Mouse (Mus musculus) urinary bladder, postnatal 14 days (tissue): ENCODE results near the gene Cox7a1.
"Not testable (repeated sequence)": the region's sequence is repeated elsewhere in the genome, so short reads cannot be mapped to it uniquely, and the experiment has no call there.

Source experiments
- DNase-seq: peaks from one replicate; pipeline ENCODE4 v3.0.0; 2021; ENCODE audit warnings: low spot score

Cox7a1 gene

DNA sequence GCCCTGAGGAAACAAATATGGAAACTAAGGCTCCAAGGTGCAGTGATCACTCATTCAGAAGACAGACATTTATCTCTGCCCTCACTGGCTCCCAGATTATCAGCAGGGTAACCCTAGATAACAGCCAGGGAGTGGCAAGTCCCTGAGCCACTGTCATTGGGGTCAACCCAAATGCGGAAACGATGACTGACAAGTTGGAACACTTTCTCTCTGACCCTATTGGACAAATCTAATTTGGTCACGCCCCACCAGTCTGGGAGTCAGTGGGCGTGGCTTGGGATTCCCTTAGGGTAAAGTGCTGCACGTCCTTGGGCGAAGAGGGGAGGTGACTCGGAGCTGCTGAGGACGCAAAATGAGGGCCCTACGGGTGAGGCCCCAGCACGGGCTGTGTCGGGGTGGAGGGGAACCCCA lies at the start of gene Cox7a1:
Gene Cox7a1, plus strand, starts transcription at position 266 of the 411 bp plus-strand sequence.
- peak; percentile 90 for DNase-seq

DNA sequence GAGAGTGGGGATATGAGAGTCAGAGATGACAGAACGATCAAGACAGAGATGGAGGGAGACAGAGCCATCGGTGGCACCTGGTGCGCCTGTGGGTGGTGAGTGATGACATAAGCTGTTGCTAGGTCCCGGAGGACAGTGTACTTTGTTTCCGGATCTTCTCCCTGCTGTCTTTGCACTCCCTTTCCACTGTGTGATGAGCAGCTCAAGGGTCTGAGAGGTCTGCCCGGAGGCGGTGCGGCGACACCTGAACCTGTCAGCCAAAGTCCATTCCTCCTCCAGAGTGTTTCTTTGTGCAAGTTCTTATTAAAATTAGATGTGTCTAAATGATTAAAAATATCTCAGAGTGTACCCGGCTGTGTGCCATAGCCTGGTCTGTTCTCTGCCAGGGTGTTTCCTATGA lies 47.1 kb upstream of the Cox7a1 start:
- no peak for DNase-seq

DNA sequence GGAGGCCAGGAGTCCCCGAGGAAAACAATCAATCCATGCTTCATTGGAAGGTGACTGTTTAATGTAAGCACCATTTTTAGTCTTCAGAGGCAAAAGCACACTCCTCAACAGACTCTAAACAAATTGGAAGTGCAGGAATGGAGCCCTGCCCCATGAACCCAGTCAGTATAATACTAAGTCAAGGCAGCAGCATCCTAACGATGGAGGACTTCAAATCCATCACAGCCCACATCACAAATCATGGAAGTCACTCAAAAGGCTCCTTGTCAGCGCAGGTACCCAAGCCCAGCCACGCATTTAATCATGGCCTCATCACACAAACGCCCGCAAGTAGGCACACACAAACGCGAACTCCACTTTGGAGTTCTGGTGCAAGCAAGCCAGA lies 40.8 kb upstream of the Cox7a1 start:
- DNase-seq, result no peak

- peak; percentile 60 for DNase-seq
Measured at GRCm38 (mm10) chr7:30143555-30144209, 40.3 kb upstream of the Cox7a1 start.

DNA sequence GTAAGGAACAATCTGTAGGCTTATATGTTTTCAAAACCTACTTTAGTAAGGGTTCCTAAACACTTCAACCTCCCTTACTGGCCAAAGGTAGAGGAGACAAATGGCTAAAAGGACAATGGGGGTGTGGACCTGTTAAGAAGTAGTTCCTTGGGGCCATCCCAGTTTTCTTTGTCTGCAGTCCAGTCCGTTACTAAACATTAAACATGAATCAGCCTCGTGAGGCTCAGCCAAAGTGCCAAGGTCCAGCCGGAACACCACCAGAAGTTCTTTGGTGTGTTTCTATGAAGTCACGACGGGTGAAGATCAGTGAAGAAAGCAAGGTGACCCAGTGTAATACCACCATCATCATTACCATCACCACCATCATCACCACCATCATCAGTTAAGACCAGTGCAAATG lies 36.9 kb upstream of the Cox7a1 start:
- DNase-seq, result no peak

- no peak for DNase-seq
Measured at GRCm38 (mm10) chr7:30154040-30154439, 29.9 kb upstream of the Cox7a1 start.

DNA sequence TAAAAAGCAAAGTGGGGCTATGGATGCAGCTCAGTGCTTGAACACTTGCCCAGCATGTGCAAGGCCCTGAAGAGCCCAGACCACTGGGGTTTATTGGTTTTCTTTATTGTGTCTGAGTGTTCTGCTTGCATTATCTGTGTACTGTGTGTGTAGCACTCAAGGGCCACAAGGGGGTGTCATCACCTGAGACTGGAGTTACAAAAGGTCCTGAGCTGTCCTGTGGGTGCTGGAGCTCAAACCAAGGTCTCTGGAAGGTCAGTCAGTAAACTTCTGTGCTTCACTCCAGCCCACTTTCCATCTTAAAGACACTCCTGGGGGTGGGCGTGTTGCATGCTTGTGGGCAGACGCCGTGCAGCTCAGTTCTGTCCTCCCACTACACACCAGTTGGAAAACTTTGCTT lies 28.4 kb upstream of the Cox7a1 start:
- DNase-seq, result no peak

DNA sequence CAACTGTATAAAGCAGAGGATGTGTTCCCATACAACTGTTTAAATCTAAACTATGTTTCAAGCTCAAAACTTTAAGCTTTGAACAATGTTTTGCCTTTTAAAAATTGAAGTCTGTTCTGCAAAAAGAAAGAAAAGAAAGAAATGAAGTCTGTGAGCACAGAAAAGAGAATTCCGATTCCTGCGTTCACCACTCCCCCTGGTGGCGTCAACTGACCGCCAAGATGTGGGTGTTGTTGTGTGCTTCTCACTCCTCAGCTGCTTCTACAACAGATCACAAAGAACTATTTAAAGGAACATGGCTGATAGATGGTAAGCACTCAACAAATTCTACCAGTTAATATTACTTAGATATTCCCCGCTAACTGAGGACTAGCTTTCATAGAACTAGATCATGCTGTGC lies 20.8 kb upstream of the Cox7a1 start:
- no peak for DNase-seq

DNA sequence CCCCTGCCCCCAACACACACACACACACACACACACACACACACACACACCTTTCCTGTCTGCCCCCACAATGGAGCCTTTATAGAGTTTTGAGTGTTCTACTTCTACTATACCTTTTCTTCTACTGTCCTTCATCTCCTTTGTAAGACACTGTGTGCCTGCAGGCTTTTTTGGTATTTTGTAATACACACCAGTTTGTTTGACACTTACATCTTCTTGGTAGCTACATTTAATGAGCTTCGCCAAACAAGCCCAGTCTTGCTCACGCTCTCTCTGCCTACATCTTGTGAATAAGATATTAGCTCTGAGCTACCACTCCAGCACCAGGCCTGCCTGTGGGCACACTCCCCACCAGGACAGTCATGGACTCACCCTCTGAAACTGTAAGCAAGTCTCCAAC lies 19.2 kb upstream of the Cox7a1 start:
- DNase-seq, result no peak

GRCm38 (mm10) chr7:30168914-30169582 lies 14.9 kb upstream of the Cox7a1 start:
- peak; percentile 21 for DNase-seq

DNA sequence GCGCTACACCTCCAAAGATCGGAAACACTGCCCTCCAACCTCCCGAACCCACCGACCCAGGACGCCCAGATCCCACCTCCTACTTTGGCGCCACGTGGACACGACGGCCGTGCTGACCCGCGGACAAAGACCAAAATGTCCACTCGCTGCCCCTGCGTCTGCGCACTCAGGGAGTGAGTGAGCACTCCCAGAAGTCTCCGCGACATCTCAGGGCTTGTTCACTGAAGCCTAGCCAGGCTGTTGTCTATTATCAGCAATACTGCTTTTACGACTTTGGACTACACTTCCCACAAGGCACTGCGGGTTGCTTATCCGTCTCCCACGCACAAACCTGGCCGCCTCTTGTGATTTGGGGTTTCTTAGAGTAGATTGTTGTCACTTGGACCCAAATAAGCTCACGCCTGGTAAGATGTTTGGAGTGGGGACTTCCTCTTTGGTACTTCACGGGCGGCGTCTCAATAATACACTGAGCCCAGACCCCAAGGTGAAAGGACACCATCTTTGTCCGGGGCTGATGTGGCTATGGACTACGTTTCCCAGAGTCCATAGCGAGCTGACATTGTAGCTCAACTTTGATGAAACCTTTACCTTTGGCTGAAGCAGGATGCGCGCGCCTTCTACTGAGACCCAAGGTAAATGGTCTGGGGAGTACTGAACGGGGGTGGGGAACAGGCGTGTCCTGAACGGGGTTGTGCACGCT lies 14.2 kb upstream of the Cox7a1 start, which contains the start of gene Zfp146:
Gene Zfp146, minus strand, starts transcription at position 168 of the 700 bp plus-strand sequence.
- DNase-seq, result peak; percentile 92

DNA sequence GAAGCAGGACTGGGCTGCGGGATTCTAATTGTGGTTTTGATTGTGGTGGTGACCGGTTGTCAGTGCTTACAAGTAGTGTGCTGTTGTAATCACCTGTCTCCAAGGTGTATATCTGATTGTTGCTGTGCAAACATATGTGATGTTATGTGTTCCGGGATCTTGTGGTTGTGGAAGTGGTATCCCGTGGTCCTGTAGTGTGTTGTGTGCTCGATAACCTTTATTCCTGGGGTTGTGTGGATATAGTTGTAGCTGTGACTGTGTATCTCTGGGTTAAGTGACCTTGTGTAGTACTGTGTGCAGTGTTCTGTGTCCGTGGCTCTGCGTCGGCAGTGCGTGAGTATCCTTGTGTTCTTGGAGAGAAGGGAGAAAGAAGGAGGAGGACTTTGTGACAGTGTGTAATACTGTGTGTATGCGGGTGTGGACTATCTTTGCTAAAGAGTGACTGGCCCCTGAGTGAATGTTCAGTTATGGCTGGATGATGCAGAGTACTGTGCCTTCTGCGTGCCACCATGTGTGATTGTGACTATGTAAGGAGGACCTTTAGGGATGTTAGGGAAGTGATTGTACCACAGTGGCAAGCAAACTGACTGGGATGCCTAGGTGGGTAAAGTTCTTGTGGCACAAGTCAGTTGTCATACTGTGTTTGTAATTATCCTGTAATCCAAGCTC lies 13.5 kb upstream of the Cox7a1 start:
- no peak for DNase-seq

DNA sequence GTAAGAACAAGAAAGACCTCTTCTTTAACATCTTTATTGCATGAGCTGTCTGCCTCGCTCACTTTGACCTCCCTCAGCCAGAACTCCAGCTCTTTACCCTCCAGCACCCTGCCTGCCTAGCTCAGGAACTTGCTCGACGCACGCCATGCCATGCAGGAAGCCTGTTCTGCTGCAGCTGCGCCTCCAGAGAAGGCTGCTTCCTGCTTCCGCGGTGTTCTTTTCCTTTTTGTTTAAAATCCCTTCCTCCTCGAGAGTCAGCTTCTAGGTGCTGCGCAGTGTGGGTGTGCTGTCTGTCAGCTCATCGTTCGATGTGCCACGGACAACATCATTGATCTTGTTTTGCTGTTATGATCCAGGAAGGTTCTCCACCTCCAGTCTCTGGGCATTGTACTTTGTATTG lies 7.5 kb upstream of the Cox7a1 start:
- DNase-seq, result no peak

- DNase-seq, result no peak
Measured at GRCm38 (mm10) chr7:30178256-30178655, 5.7 kb upstream of the Cox7a1 start.

DNA sequence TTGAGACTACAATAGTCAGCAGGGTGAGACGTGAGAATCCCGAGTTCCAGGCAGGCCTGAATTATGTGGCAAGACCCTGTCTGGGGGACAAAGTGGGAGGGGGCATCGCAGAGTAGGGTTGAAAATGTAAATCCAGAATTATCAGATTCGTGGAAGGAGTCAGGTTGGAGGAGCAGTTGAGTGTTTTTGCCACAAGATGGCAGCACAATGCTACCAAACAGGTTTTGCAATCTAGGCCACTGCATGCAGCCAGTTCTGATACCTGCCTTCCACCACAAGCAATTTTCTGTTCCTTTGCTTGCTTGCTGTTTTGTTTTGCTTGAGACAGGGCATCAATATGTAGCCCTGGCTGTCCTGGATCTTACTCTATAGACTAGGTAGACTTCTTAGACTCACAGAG lies 2.6 kb upstream of the Cox7a1 start:
- peak; percentile 79 for DNase-seq

DNA sequence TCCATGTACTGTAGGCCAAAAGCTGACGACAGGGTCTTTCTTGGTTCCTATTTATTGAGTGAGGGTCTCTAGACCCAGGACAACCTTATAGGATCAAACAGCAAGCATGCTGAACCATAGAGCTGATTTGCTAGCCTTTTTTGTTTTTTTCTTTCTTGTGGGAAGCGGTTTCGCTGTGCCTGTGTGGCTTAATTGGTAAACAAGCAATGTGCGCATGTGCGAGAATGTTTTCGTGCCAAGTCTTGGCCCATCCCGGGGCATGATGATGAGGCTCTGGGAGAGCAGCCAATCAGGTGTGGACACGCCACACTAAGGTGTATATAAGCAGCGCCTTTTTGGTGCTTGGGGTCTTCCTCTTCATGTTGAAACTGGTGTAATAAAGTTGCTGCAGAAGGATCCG lies 2.0 kb upstream of the Cox7a1 start:
- DNase-seq, result not testable (repeated sequence)

GRCm38 (mm10) chr7:30183189-30183588 lies 755 bp upstream of the Cox7a1 start:
- not testable (repeated sequence) for DNase-seq

DNA sequence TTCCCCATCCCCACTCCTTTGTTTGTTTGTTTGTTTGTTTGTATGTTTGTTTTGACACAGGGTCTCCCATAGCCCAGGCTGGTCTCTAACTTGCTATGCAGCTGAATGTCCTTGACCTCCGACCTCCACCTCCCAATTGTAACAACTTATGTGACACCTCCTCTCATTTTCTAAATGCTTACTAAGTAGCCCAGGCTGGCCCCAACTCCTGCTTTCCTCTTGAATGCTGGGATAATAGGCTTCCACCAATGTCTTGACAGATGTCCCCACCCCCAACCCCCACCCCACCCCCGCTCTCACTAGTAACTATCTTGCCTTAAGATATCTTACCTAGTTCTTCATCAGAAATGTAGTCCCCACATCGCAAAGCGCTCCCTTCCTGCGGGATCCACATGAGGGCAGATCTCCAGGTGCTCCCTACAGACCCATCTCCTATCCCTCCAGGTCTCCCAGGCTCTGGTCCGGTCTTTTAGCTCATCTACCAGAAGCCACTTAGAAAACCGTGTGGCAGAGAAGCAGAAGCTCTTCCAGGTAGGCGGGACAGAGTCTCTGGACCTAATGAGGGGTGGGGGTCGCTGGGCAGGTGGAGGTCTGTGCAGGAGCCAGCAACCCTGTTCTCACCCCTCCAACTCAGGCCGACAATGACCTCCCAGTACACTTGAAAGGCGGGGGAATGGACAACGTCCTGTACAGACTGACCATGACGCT lies 851 bp downstream of the Cox7a1 start:
- no peak for DNase-seq

DNA sequence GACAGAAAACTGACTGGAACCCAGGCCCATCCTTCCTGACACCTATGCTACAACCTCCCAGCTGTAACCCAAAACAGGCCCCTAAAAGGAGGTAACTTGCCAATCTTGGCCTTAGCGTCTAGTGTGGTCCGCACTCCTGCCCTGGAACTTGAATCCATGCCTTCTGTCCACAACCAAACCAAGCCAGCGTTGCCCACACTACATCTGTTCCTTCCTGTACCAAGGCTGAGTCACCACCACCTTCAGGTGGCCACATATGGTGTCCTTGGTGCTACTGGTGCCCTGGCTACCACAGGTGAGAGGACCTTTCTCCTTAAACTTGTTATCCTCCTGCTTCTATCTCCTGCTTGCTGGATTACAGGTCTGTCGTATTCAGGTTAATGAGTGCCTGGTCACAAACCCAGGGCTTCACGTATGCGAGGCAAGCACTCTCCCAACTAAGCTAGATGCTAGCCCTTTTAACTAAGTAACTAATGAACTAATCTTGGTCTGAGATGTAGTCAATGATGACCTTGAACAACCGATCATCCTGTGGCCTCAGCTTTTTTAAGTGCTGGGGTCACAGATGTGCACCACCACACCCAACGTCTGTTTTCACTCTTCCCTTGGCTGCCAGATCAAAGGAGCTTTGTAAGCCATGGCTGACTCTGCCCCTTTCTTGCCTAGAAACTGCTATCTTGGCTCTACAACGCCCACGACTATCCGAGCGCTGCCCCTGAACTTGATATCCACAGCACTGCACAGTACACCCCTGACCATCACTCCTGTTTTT lies 4.6 kb downstream of the Cox7a1 start:
- DNase-seq, result no peak

GRCm38 (mm10) chr7:30189116-30189491 lies 5.2 kb downstream of the Cox7a1 start:
- DNase-seq, result no peak

DNA sequence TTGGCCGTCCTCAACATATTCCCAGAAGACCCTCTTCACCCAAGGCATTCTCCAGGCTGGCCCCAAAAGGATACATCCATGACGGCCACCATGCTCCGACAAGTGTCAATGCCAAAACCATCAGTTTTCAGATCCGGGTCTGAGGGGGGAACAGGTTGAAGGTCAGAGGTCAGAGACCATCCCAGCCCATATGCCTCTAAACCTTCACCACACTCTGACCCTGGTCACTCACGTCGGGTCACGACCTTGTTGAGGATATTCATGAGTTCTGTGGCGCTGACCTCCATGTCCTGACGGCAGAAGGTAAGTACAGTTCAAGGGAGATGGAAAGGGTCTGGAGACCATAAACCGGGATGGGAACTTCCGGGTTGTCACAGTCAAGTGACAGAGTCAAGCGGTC lies 8.1 kb downstream of the Cox7a1 start:
- DNase-seq, result no peak
